Mouse (Mus musculus) monocyte, adult 5-6 weeks (primary cell): ENCODE measurements around the gene Gm10130. TPM values are rescaled to one million over a fixed set of nuclear protein-coding genes. Genes with fewer than 3 reads are reported as not detected.
"Not testable (repeated sequence)": the region's sequence is repeated elsewhere in the genome, so short reads cannot be mapped to it uniquely, and the experiment has no call there.

Source experiments
- ATAC-seq: fragments of 153-309, 156-312 bp; replicated peaks from 2 replicates; pipeline ENCODE4 v1.8.0; 2017; ENCODE audit warnings: mild to moderate bottlenecking; ENCODE audit not compliant: low TSS enrichment, insufficient number of reproducible peaks, severe bottlenecking, poor library complexity, low FRiP score
- total RNA-seq: library from RNA; stranded (forward); fragments of 200-1000, 200-491, 200-594 nt; gene quantifications from 3 replicates; pipeline ENCODE4 v1.2.3, GENCODE M21; 2017

Gene Gm10130
- 47.4 to 84.0 TPM (median 51.7 TPM) in 3 replicates for total RNA-seq

GRCm38 (mm10) chr2:150323402-150323801 is at the start of gene Gm10130:
Gene Gm10130 (plus strand): TSS chr2:150323702.
- ATAC-seq = no peak

GRCm38 (mm10) chr2:150293669-150294068 is 29.8 kb upstream of the Gm10130 start:
- no peak for ATAC-seq

- ATAC-seq = no peak
These were observed 24.4 kb upstream of the Gm10130 start for GRCm38 (mm10) chr2:150299096-150299495.

GRCm38 (mm10) chr2:150307183-150307773 is 16.2 kb upstream of the Gm10130 start:
- ATAC-seq = peak; percentile 71

GRCm38 (mm10) chr2:150310952-150311884 is 12.3 kb upstream of the Gm10130 start:
- ATAC-seq = peak; percentile 84

- no peak for ATAC-seq
These were observed 7.4 kb upstream of the Gm10130 start for GRCm38 (mm10) chr2:150316140-150316539.

- ATAC-seq = no peak
These were observed 4.5 kb upstream of the Gm10130 start for GRCm38 (mm10) chr2:150318973-150319372.

GRCm38 (mm10) chr2:150357136-150357535 is 33.6 kb downstream of the Gm10130 start:
- not testable (repeated sequence) for ATAC-seq

- ATAC-seq = peak; percentile 93
These were observed 38.8 kb downstream of the Gm10130 start, which contains the start of gene 3300002I08Rik for GRCm38 (mm10) chr2:150362113-150362877. Gene 3300002I08Rik (minus strand): TSS chr2:150362765.

GRCm38 (mm10) chr2:150362878-150363229 is 39.4 kb downstream of the Gm10130 start:
- peak; percentile 65 for ATAC-seq

GRCm38 (mm10) chr2:150385553-150386106 is 62.1 kb downstream of the Gm10130 start:
- 0 out of 2 replicates have a peak, but pooled peaks have one; percentile 35 for ATAC-seq

- ATAC-seq = no peak
These were observed 66.7 kb downstream of the Gm10130 start for GRCm38 (mm10) chr2:150390198-150390597.

- ATAC-seq = not testable (repeated sequence)
These were observed 88.6 kb downstream of the Gm10130 start for GRCm38 (mm10) chr2:150412146-150412545.

Other genes starting within 250 kb of the Gm10130 start
- gene Zfp120, start 187.0 kb upstream of the Gm10130 start, total RNA-seq = 31.8 to 42.2 TPM (median 41.0 TPM) in 3 replicates
- gene Gm10770, start 144.0 kb upstream of the Gm10130 start, total RNA-seq = not detected in 3 replicates
- gene Gm14139, start 141.9 kb upstream of the Gm10130 start, total RNA-seq = 0.87 TPM in 1 of 3 replicates, not detected in the others
- 8.0 to 15.1 TPM (median 8.4 TPM) in 3 replicates for gene Zfp937, start 105.6 kb upstream of the Gm10130 start, total RNA-seq
- 37.0 to 57.8 TPM (median 40.0 TPM) in 3 replicates for gene Gm21994, start 68.1 kb upstream of the Gm10130 start, total RNA-seq
- 0.43 to 1.2 TPM (median 0.48 TPM) in 3 replicates for gene Gm14124, start 66.2 kb upstream of the Gm10130 start, total RNA-seq
- 9.1 to 22.8 TPM (median 20.7 TPM) in 3 replicates for gene 3300002I08Rik, start 39.1 kb downstream of the Gm10130 start, total RNA-seq
- 8.5 to 17.2 TPM (median 8.9 TPM) in 3 replicates for gene Zfp442, start 127.8 kb downstream of the Gm10130 start, total RNA-seq
- 0.39 TPM in 1 of 3 replicates, not detected in the others for gene Zfp345, start 161.4 kb downstream of the Gm10130 start, total RNA-seq
- gene Cst7, start 246.7 kb downstream of the Gm10130 start, total RNA-seq = 51.6 to 155 TPM (median 65.2 TPM) in 3 replicates